Mouse (Mus musculus) spleen, adult 2 months (tissue): ENCODE results near the gene Slc24a5. TPM values are rescaled to one million over a fixed set of nuclear protein-coding genes. Genes with fewer than 3 reads are reported as not detected.

ENCODE experiments used
- DNase-seq, 2 experiments: peaks; one replicate each; pipeline versions ENCODE4 v3.0.0 to v3.0.0-alpha.2; 2012 to 2021; ENCODE audit warnings: low spot score in 2 of 2, low read depth in 1 of 2
- H3K27ac ChIP-seq: fragments of 200-500 bp; 2 replicates; pipeline ENCODE4 v1.5.1; 2012; ENCODE audit warnings: low read length, inconsistent platforms; ENCODE audit not compliant: insufficient read depth
- H3K27me3 ChIP-seq: fragments of 200-500 bp; 2 replicates; pipeline ENCODE4 v1.6.1; 2012; ENCODE audit warnings: mild to moderate bottlenecking, moderate library complexity, low read length, inconsistent platforms; ENCODE audit not compliant: control insufficient read depth, insufficient read depth
- H3K36me3 ChIP-seq: fragments of 200-500 bp; 2 replicates; pipeline ENCODE4 v1.6.1; 2012; ENCODE audit warnings: mild to moderate bottlenecking, low read length, inconsistent platforms; ENCODE audit not compliant: control insufficient read depth, insufficient read depth
- H3K4me1 ChIP-seq: fragments of 200-500 bp; 2 replicates; pipeline ENCODE4 v1.6.1; 2011; ENCODE audit warnings: inconsistent platforms; ENCODE audit not compliant: control insufficient read depth, insufficient read depth, insufficient read length
- H3K4me3 ChIP-seq: fragments of 200-500 bp; 2 replicates; pipeline ENCODE4 v1.5.1; 2011; ENCODE audit warnings: mild to moderate bottlenecking, inconsistent platforms; ENCODE audit not compliant: insufficient read depth, insufficient read length; ENCODE audit errors: extremely low read depth
- CTCF ChIP-seq: fragments of 200-500 bp; IDR thresholded peaks from 2 replicates; pipeline ENCODE4 v1.5.1; 2011; ENCODE audit warnings: mild to moderate bottlenecking, inconsistent platforms; ENCODE audit not compliant: insufficient read depth, insufficient read length, insufficient replicate concordance; ENCODE audit errors: extremely low read depth
- POLR2A ChIP-seq: fragments of 200-500 bp; IDR thresholded peaks from 2 replicates; pipeline ENCODE4 v1.6.1; 2011; ENCODE audit warnings: low read depth, low read length, inconsistent platforms
- WGBS: fragments of 180-500 bp; shearing (Covaris S2); methylation state at CpG from one replicate; pipeline ENCODE4 v1.1.7; 2018; 5-methylcytosine and 5-hydroxymethylcytosine counted together
- polyA plus RNA-seq: library from polyadenylated mRNA; depleted of rRNA; stranded (reverse); fragments of >200 nt; gene quantifications from 2 replicates; pipeline ENCODE4 v1.2.3, GENCODE M21; 2012; rRNA removed

Gene Slc24a5
- polyA plus RNA-seq, 1 experiment: 2.1 TPM

DNA sequence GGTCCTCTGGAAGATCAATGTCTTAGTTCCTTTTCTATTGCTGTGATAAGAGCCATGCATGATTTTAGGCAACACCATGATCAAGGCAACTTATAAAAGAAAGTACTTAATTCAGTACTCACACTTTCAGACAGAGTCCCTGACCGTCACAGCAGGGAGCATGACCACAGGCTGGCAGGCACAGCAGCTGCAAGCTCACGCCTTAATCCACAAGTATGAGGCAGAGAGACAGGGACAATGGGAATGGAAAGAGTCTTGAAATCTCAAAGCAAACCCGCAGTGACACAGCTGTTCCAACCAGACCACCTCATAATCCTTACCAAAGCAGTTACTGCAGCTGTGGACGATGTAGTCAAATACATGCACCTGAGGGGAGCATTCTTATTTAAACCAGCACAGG lies 66.2 kb downstream of the Slc24a5 start:
- H3K4me3 ChIP-seq: no peak overlapping the region
- no peak for DNase-seq
- no peaks in the 10 kb centered on the region for H3K36me3 ChIP-seq
- H3K4me1 ChIP-seq: no peaks in the 10 kb centered on the region
- TF ChIP-seq POLR2A (no peak), CTCF (no peak)
- 50% methylated on average over 4 of the region's 4 CpGs for WGBS
- H3K27ac ChIP-seq: no peak overlapping the region
- H3K27me3 ChIP-seq: peaks cover 2% of the 10 kb centered on the region; the same call in 1 of the 2 replicates

DNA sequence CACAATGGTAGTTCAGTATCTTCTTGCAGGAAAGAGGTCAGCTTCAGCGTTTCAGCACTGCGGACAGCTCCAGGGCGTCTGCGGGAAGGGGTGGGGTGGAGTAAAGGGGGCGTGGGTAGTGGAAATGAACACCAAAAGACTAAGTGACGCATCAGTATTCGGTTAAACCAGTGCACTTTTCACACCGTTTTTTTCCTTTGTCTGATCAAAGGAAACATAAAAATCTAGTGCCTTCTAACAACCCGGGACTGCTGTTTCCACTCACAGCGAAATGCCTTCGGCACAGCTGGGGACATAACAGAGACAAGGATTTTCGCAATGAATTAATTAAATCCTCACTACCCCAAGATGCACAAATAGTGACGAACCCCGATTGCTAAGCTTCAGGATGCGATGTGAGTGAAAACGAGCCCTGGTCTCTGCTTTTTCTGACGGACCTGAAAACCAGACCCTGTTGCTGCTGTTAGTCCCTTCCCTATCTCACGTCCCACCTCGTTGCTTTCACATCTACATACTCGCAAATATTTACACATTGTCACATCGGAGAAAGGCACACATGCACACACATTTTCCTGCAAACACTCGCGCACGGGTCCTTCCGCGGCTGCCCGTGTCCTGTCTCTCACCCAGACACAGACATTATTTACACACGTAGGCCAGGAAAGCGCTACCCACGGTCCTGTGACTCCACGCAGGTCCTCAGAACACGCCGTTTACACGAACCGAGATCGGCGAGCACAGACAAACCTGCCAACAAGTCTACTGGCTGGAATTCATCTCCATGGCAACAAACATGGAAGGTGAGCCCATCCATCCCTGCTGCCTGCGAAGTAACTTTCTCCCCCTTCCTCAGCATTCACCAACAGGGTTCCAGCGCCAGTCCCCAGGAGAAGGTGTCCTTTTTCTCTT lies 68.2 kb downstream of the Slc24a5 start, which contains the start of gene Ctxn2:
Ctxn2 (plus strand) TSS at position 790 of the 909 bp plus-strand sequence.
- DNase-seq: peak; percentile 9 to 20
- peaks cover 2% of the 10 kb centered on the region; the same call in 1 of the 2 replicates for H3K27me3 ChIP-seq
- 4% methylated on average over 39 of the region's 39 CpGs for WGBS
- no peak within 1 kb of the TSS for H3K27ac ChIP-seq
- H3K4me1 ChIP-seq: no peaks in the 10 kb centered on the region
- no peak within 1 kb of the TSS for H3K4me3 ChIP-seq
- no peaks in the 10 kb centered on the region for H3K36me3 ChIP-seq
- TF ChIP-seq POLR2A: no peak
- TF ChIP-seq CTCF: no peak

DNA sequence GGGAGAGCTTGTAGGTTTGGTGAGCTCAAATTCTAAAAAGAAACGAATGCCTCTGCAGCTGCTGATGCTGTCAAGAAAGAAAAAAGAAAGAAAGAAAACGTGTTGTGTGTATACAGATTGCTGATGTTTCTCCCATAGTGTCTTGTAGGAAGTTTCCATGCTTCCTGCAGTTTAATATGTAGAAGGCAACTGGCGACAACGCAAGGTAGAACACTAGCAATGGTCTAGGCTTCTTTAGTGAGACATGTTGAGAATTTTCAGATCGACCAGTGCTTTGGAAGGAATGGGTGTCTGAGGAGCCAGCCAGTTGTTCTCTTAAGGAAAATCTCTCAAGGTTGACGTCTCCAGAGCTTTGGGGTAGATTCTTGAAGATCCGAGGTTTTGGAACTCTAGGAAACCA lies 68.9 kb downstream of the Slc24a5 start:
- Histone ChIP-seq H3K27me3 (peaks cover 2% of the 10 kb centered on the region; the same call in 1 of the 2 replicates), H3K4me3 (no peak overlapping the region), H3K4me1 (no peaks in the 10 kb centered on the region), H3K36me3 (no peaks in the 10 kb centered on the region), H3K27ac (no peak overlapping the region)
- TF ChIP-seq CTCF: no peak
- TF ChIP-seq POLR2A: no peak
- WGBS: 34% methylated on average over 7 of the region's 7 CpGs
- no peak for DNase-seq

Other genes starting within 250 kb of the Slc24a5 start
- gene Myef2, start 55.5 kb downstream of the Slc24a5 start, polyA plus RNA-seq: 3.9 and 4.2 TPM in 2 replicates
- gene Ctxn2, start 68.6 kb downstream of the Slc24a5 start, polyA plus RNA-seq: not detected in 2 replicates
- 0.02 TPM in 1 of 2 replicates, not detected in the other for gene Slc12a1, start 84.4 kb downstream of the Slc24a5 start, polyA plus RNA-seq
- gene Dut, start 179.1 kb downstream of the Slc24a5 start, polyA plus RNA-seq: 14.3 and 32.4 TPM in 2 replicates